Mouse (Mus musculus): ENCODE results near the gene Gsx2. TPM values are rescaled to one million over a fixed set of nuclear protein-coding genes. Genes with fewer than 3 reads are reported as not detected.

Gene Gsx2
- not detected in 2 replicates for polyA plus RNA-seq (2014; fragmentation: Nextera tagmentation; extraction: Ambion mirVana)

- ATAC-seq (ENCODE audit: insufficient number of reproducible peaks, insufficient read depth, low FRiP score, low read depth): peak; percentile 17; the same call in 1 of the 2 replicates
These were observed at the start of gene Gsx2 for GRCm38 (mm10) chr5:75075383-75075941. Gene Gsx2, plus strand, starts transcription at chr5:75075601.

GRCm38 (mm10) chr5:75035475-75035874 is 39.9 kb upstream of the Gsx2 start:
- ATAC-seq (ENCODE audit: insufficient number of reproducible peaks, insufficient read depth, low FRiP score, low read depth): no peak
- 0 out of 2 replicates have a peak, but pooled peaks cover 2% of the 10 kb centered on the region for H3K36me3 ChIP-seq (ENCODE audit: control insufficient read depth, insufficient read depth, low read length)
- H3K4me2 ChIP-seq (ENCODE audit: low read length): no peak overlapping the region
- H3K27ac ChIP-seq (replicated peaks in 1 of 2; ENCODE audit: control insufficient read depth in 1 of 2, insufficient read depth in 1 of 2, low read depth in 2 of 2, low read length in 2 of 2): no peak overlapping the region
- no peak overlapping the region for H3K4me3 ChIP-seq (ENCODE audit: control insufficient read depth in 1 of 2, insufficient read depth in 1 of 2, low read depth in 1 of 2, low read length in 2 of 2)
- H3K4me1 ChIP-seq (ENCODE audit: control insufficient read depth in 2 of 2, insufficient read depth in 2 of 2, low read length in 2 of 2): peaks cover 0 to 7% of the 10 kb centered on the region in 2 experiments; a peak in 1 of 4 replicates
- no peak overlapping the region for H3K9ac ChIP-seq (ENCODE audit: low read length)
- no peaks in the 10 kb centered on the region for H3K27me3 ChIP-seq (ENCODE audit: control insufficient read depth, insufficient read depth, low read length)
- 88% methylated on average over 3 of the region's 3 CpGs for WGBS
- H3K9me3 ChIP-seq (ENCODE audit: control insufficient read depth, low read length): no peaks in the 10 kb centered on the region

More at GRCm38 (mm10) chr5:75075383-75075941, at the start of gene Gsx2:
- WGBS: under 1% methylated on average over 41 of the region's 41 CpGs
- Histone ChIP-seq H3K4me3 (ENCODE audit: control insufficient read depth in 1 of 2, insufficient read depth in 1 of 2, low read depth in 1 of 2, low read length in 2 of 2) (peak within 1 kb of the TSS; percentile 15 to 28), H3K9me3 (ENCODE audit: control insufficient read depth, low read length) (no peaks in the 10 kb centered on the region), H3K4me2 (ENCODE audit: low read length) (peak within 1 kb of the TSS; percentile 55), H3K9ac (ENCODE audit: low read length) (no peak within 1 kb of the TSS), H3K36me3 (ENCODE audit: control insufficient read depth, insufficient read depth, low read length) (no peaks in the 10 kb centered on the region), H3K27ac (replicated peaks in 1 of 2; ENCODE audit: control insufficient read depth in 1 of 2, insufficient read depth in 1 of 2, low read depth in 2 of 2, low read length in 2 of 2) (no peak within 1 kb of the TSS), H3K27me3 (ENCODE audit: control insufficient read depth, insufficient read depth, low read length) (peaks cover 100% of the 10 kb centered on the region), H3K4me1 (ENCODE audit: control insufficient read depth in 2 of 2, insufficient read depth in 2 of 2, low read length in 2 of 2) (peaks cover 5 to 16% of the 10 kb centered on the region in 2 experiments)

- Histone ChIP-seq H3K4me3 (ENCODE audit: control insufficient read depth in 1 of 2, insufficient read depth in 1 of 2, low read depth in 1 of 2, low read length in 2 of 2) (no peak overlapping the region), H3K9ac (ENCODE audit: low read length) (no peak overlapping the region), H3K4me1 (ENCODE audit: control insufficient read depth in 2 of 2, insufficient read depth in 2 of 2, low read length in 2 of 2) (peaks cover 2 to 12% of the 10 kb centered on the region in 2 experiments; a peak in 3 of 4 replicates), H3K9me3 (ENCODE audit: control insufficient read depth, low read length) (no peaks in the 10 kb centered on the region), H3K4me2 (ENCODE audit: low read length) (no peak overlapping the region), H3K27me3 (ENCODE audit: control insufficient read depth, insufficient read depth, low read length) (no peaks in the 10 kb centered on the region), H3K36me3 (ENCODE audit: control insufficient read depth, insufficient read depth, low read length) (0 out of 2 replicates have a peak, but pooled peaks cover 2% of the 10 kb centered on the region), H3K27ac (replicated peaks in 1 of 2; ENCODE audit: control insufficient read depth in 1 of 2, insufficient read depth in 1 of 2, low read depth in 2 of 2, low read length in 2 of 2) (no peak overlapping the region)
- ATAC-seq (ENCODE audit: insufficient number of reproducible peaks, insufficient read depth, low FRiP score, low read depth): no peak
- WGBS: 85% methylated on average over 1 of the region's 1 CpGs
These were observed 36.1 kb upstream of the Gsx2 start for GRCm38 (mm10) chr5:75039307-75039706.

GRCm38 (mm10) chr5:75043011-75043445 is 32.4 kb upstream of the Gsx2 start:
- Histone ChIP-seq H3K9ac (ENCODE audit: low read length) (peak overlapping the region; percentile 99), H3K4me2 (ENCODE audit: low read length) (peak overlapping the region; percentile 81), H3K27ac (replicated peaks in 1 of 2; ENCODE audit: control insufficient read depth in 1 of 2, insufficient read depth in 1 of 2, low read depth in 2 of 2, low read length in 2 of 2) (no peak overlapping the region), H3K27me3 (ENCODE audit: control insufficient read depth, insufficient read depth, low read length) (no peaks in the 10 kb centered on the region), H3K4me1 (ENCODE audit: control insufficient read depth in 2 of 2, insufficient read depth in 2 of 2, low read length in 2 of 2) (peaks cover 4 to 12% of the 10 kb centered on the region in 2 experiments; a peak in 3 of 4 replicates), H3K9me3 (ENCODE audit: control insufficient read depth, low read length) (no peaks in the 10 kb centered on the region), H3K36me3 (ENCODE audit: control insufficient read depth, insufficient read depth, low read length) (0 out of 2 replicates have a peak, but pooled peaks cover 2% of the 10 kb centered on the region), H3K4me3 (ENCODE audit: control insufficient read depth in 1 of 2, insufficient read depth in 1 of 2, low read depth in 1 of 2, low read length in 2 of 2) (peak overlapping the region; percentile 96 to 99)
- 21% methylated on average over 9 of the region's 9 CpGs for WGBS
- ATAC-seq (ENCODE audit: insufficient number of reproducible peaks, insufficient read depth, low FRiP score, low read depth): no peak

GRCm38 (mm10) chr5:75043621-75044301 is 31.6 kb upstream of the Gsx2 start:
- H3K4me2 ChIP-seq (ENCODE audit: low read length): peak overlapping the region; percentile 81
- peak overlapping the region; percentile 99 for H3K9ac ChIP-seq (ENCODE audit: low read length)
- peaks cover 4 to 12% of the 10 kb centered on the region in 2 experiments; a peak in 3 of 4 replicates for H3K4me1 ChIP-seq (ENCODE audit: control insufficient read depth in 2 of 2, insufficient read depth in 2 of 2, low read length in 2 of 2)
- peak overlapping the region; percentile 76 to 84 for H3K27ac ChIP-seq (replicated peaks in 1 of 2; ENCODE audit: control insufficient read depth in 1 of 2, insufficient read depth in 1 of 2, low read depth in 2 of 2, low read length in 2 of 2)
- WGBS: under 1% methylated on average over 34 of the region's 36 CpGs
- H3K27me3 ChIP-seq (ENCODE audit: control insufficient read depth, insufficient read depth, low read length): no peaks in the 10 kb centered on the region
- 0 out of 2 replicates have a peak, but pooled peaks cover 2% of the 10 kb centered on the region for H3K36me3 ChIP-seq (ENCODE audit: control insufficient read depth, insufficient read depth, low read length)
- H3K9me3 ChIP-seq (ENCODE audit: control insufficient read depth, low read length): no peaks in the 10 kb centered on the region
- peak; percentile 48 for ATAC-seq (ENCODE audit: insufficient number of reproducible peaks, insufficient read depth, low FRiP score, low read depth)
- peak overlapping the region; percentile 96 to 99 for H3K4me3 ChIP-seq (ENCODE audit: control insufficient read depth in 1 of 2, insufficient read depth in 1 of 2, low read depth in 1 of 2, low read length in 2 of 2)

GRCm38 (mm10) chr5:75044310-75044904 is 31.0 kb upstream of the Gsx2 start, which contains the start of gene Chic2:
Gene Chic2, minus strand, starts transcription at chr5:75044774.
- peak; percentile 82 for ATAC-seq (ENCODE audit: insufficient number of reproducible peaks, insufficient read depth, low FRiP score, low read depth)
- Histone ChIP-seq H3K4me1 (ENCODE audit: control insufficient read depth in 2 of 2, insufficient read depth in 2 of 2, low read length in 2 of 2) (peaks cover 4 to 12% of the 10 kb centered on the region in 2 experiments; a peak in 3 of 4 replicates), H3K27me3 (ENCODE audit: control insufficient read depth, insufficient read depth, low read length) (no peaks in the 10 kb centered on the region), H3K9me3 (ENCODE audit: control insufficient read depth, low read length) (no peaks in the 10 kb centered on the region), H3K36me3 (ENCODE audit: control insufficient read depth, insufficient read depth, low read length) (0 out of 2 replicates have a peak, but pooled peaks cover 2% of the 10 kb centered on the region), H3K4me2 (ENCODE audit: low read length) (peak within 1 kb of the TSS; percentile 81), H3K9ac (ENCODE audit: low read length) (peak within 1 kb of the TSS; percentile 99), H3K4me3 (ENCODE audit: control insufficient read depth in 1 of 2, insufficient read depth in 1 of 2, low read depth in 1 of 2, low read length in 2 of 2) (peak within 1 kb of the TSS; percentile 96 to 99), H3K27ac (replicated peaks in 1 of 2; ENCODE audit: control insufficient read depth in 1 of 2, insufficient read depth in 1 of 2, low read depth in 2 of 2, low read length in 2 of 2) (peak within 1 kb of the TSS; percentile 76 to 84)
- 0% methylated on average over 39 of the region's 90 CpGs for WGBS

- H3K4me1 ChIP-seq (ENCODE audit: control insufficient read depth in 2 of 2, insufficient read depth in 2 of 2, low read length in 2 of 2): peaks cover 4 to 12% of the 10 kb centered on the region in 2 experiments; a peak in 3 of 4 replicates
- no peaks in the 10 kb centered on the region for H3K27me3 ChIP-seq (ENCODE audit: control insufficient read depth, insufficient read depth, low read length)
- ATAC-seq (ENCODE audit: insufficient number of reproducible peaks, insufficient read depth, low FRiP score, low read depth): no peak
- no peak overlapping the region for H3K4me2 ChIP-seq (ENCODE audit: low read length)
- no peak overlapping the region for H3K9ac ChIP-seq (ENCODE audit: low read length)
- no peak overlapping the region for H3K4me3 ChIP-seq (ENCODE audit: control insufficient read depth in 1 of 2, insufficient read depth in 1 of 2, low read depth in 1 of 2, low read length in 2 of 2)
- H3K9me3 ChIP-seq (ENCODE audit: control insufficient read depth, low read length): no peaks in the 10 kb centered on the region
- 89% methylated on average over 7 of the region's 7 CpGs for WGBS
- H3K27ac ChIP-seq (replicated peaks in 1 of 2; ENCODE audit: control insufficient read depth in 1 of 2, insufficient read depth in 1 of 2, low read depth in 2 of 2, low read length in 2 of 2): no peak overlapping the region
- H3K36me3 ChIP-seq (ENCODE audit: control insufficient read depth, insufficient read depth, low read length): 0 out of 2 replicates have a peak, but pooled peaks cover under 1% of the 10 kb centered on the region
These were observed 30.0 kb upstream of the Gsx2 start for GRCm38 (mm10) chr5:75045371-75045770.
